Mouse (Mus musculus): ENCODE measurements around the gene Brd7. TPM values are rescaled to one million over a fixed set of nuclear protein-coding genes. Genes with fewer than 3 reads are reported as not detected.

Brd7 gene
- polyA plus RNA-seq (2011; ENCODE audit: insufficient read depth, insufficient read length, low read depth, missing spikeins) = 90.1 and 101 TPM in 2 replicates

GRCm38 (mm10) chr8:88361708-88362428 lies at the start of gene Brd7:
TSS of gene Brd7 (minus strand) at chr8:88362194.
- no peak within 1 kb of the TSS; the same call in 1 of the 2 replicates for H3K27ac ChIP-seq (ENCODE audit: insufficient read depth, low read length)
- no peak for TF ChIP-seq EP300 (IDR thresholded peaks at IDR 0.05; ENCODE audit: insufficient read depth, low read depth, low read length)
- TF ChIP-seq CTCF (IDR thresholded peaks at IDR 0.05; ENCODE audit: low read depth, low read length) = peak; percentile 59
- no peaks in the 10 kb centered on the region for H3K4me1 ChIP-seq (ENCODE audit: control insufficient read depth, insufficient read depth, low read length)

GRCm38 (mm10) chr8:88411461-88411860 lies 49.5 kb upstream of the Brd7 start:
- H3K27ac ChIP-seq (ENCODE audit: insufficient read depth, low read length) = no peak overlapping the region

More at GRCm38 (mm10) chr8:88361708-88362428, at the start of gene Brd7:
- Histone ChIP-seq H3K27me3 (ENCODE audit: control insufficient read depth, insufficient read depth, low read length, poor library complexity, severe bottlenecking) (no peaks in the 10 kb centered on the region), H3K36me3 (ENCODE audit: control insufficient read depth, insufficient read depth, low read length, poor library complexity, severe bottlenecking) (peaks cover 24% of the 10 kb centered on the region), H3K9ac (ENCODE audit: low read depth, poor library complexity, severe bottlenecking) (peak within 1 kb of the TSS; percentile 95), H3K4me3 (ENCODE audit: low read depth, low read length) (peak within 1 kb of the TSS; percentile 94), H3K9me3 (replicated peaks; ENCODE audit: control insufficient read depth, insufficient read depth, low read length, poor library complexity, severe bottlenecking) (no peaks in the 10 kb centered on the region)

GRCm38 (mm10) chr8:88409401-88409940 lies 47.5 kb upstream of the Brd7 start:
- Histone ChIP-seq H3K4me3 (ENCODE audit: low read depth, low read length) (no peak overlapping the region), H3K36me3 (ENCODE audit: control insufficient read depth, insufficient read depth, low read length, poor library complexity, severe bottlenecking) (no peaks in the 10 kb centered on the region), H3K9me3 (replicated peaks; ENCODE audit: control insufficient read depth, insufficient read depth, low read length, poor library complexity, severe bottlenecking) (peaks cover 6% of the 10 kb centered on the region), H3K9ac (ENCODE audit: low read depth, poor library complexity, severe bottlenecking) (no peak overlapping the region), H3K27me3 (ENCODE audit: control insufficient read depth, insufficient read depth, low read length, poor library complexity, severe bottlenecking) (no peaks in the 10 kb centered on the region), H3K4me1 (ENCODE audit: control insufficient read depth, insufficient read depth, low read length) (no peaks in the 10 kb centered on the region), H3K27ac (ENCODE audit: insufficient read depth, low read length) (no peak overlapping the region)
- TF ChIP-seq POLR2A (IDR thresholded peaks at IDR 0.05; ENCODE audit: insufficient read depth, low read length) (no peak), CTCF (IDR thresholded peaks at IDR 0.05; ENCODE audit: low read depth, low read length) (no peak), EP300 (IDR thresholded peaks at IDR 0.05; ENCODE audit: insufficient read depth, low read depth, low read length) (no peak)

More at GRCm38 (mm10) chr8:88411461-88411860, 49.5 kb upstream of the Brd7 start:
- H3K27me3 ChIP-seq (ENCODE audit: control insufficient read depth, insufficient read depth, low read length, poor library complexity, severe bottlenecking) = no peaks in the 10 kb centered on the region
- TF ChIP-seq CTCF (IDR thresholded peaks at IDR 0.05; ENCODE audit: low read depth, low read length) (no peak), POLR2A (IDR thresholded peaks at IDR 0.05; ENCODE audit: insufficient read depth, low read length) (no peak), EP300 (IDR thresholded peaks at IDR 0.05; ENCODE audit: insufficient read depth, low read depth, low read length) (no peak)
- H3K4me3 ChIP-seq (ENCODE audit: low read depth, low read length) = no peak overlapping the region
- peaks cover 1% of the 10 kb centered on the region for H3K9me3 ChIP-seq (replicated peaks; ENCODE audit: control insufficient read depth, insufficient read depth, low read length, poor library complexity, severe bottlenecking)
- no peaks in the 10 kb centered on the region for H3K36me3 ChIP-seq (ENCODE audit: control insufficient read depth, insufficient read depth, low read length, poor library complexity, severe bottlenecking)
- no peaks in the 10 kb centered on the region for H3K4me1 ChIP-seq (ENCODE audit: control insufficient read depth, insufficient read depth, low read length)
- no peak overlapping the region for H3K9ac ChIP-seq (ENCODE audit: low read depth, poor library complexity, severe bottlenecking)

GRCm38 (mm10) chr8:88407716-88408115 lies 45.7 kb upstream of the Brd7 start:
- Histone ChIP-seq H3K9me3 (replicated peaks; ENCODE audit: control insufficient read depth, insufficient read depth, low read length, poor library complexity, severe bottlenecking) (peaks cover 6% of the 10 kb centered on the region), H3K27ac (ENCODE audit: insufficient read depth, low read length) (no peak overlapping the region), H3K36me3 (ENCODE audit: control insufficient read depth, insufficient read depth, low read length, poor library complexity, severe bottlenecking) (no peaks in the 10 kb centered on the region), H3K4me1 (ENCODE audit: control insufficient read depth, insufficient read depth, low read length) (no peaks in the 10 kb centered on the region), H3K27me3 (ENCODE audit: control insufficient read depth, insufficient read depth, low read length, poor library complexity, severe bottlenecking) (no peaks in the 10 kb centered on the region), H3K9ac (ENCODE audit: low read depth, poor library complexity, severe bottlenecking) (no peak overlapping the region), H3K4me3 (ENCODE audit: low read depth, low read length) (no peak overlapping the region)
- TF ChIP-seq POLR2A (IDR thresholded peaks at IDR 0.05; ENCODE audit: insufficient read depth, low read length) (no peak), EP300 (IDR thresholded peaks at IDR 0.05; ENCODE audit: insufficient read depth, low read depth, low read length) (no peak), CTCF (IDR thresholded peaks at IDR 0.05; ENCODE audit: low read depth, low read length) (no peak)

- Histone ChIP-seq H3K27me3 (ENCODE audit: control insufficient read depth, insufficient read depth, low read length, poor library complexity, severe bottlenecking) (no peaks in the 10 kb centered on the region), H3K36me3 (ENCODE audit: control insufficient read depth, insufficient read depth, low read length, poor library complexity, severe bottlenecking) (no peaks in the 10 kb centered on the region), H3K4me1 (ENCODE audit: control insufficient read depth, insufficient read depth, low read length) (no peaks in the 10 kb centered on the region)
Measured at GRCm38 (mm10) chr8:88398060-88398459, 36.1 kb upstream of the Brd7 start.

GRCm38 (mm10) chr8:88393298-88393697 lies 31.3 kb upstream of the Brd7 start:
- Histone ChIP-seq H3K27me3 (ENCODE audit: control insufficient read depth, insufficient read depth, low read length, poor library complexity, severe bottlenecking) (no peaks in the 10 kb centered on the region), H3K4me1 (ENCODE audit: control insufficient read depth, insufficient read depth, low read length) (no peaks in the 10 kb centered on the region), H3K27ac (ENCODE audit: insufficient read depth, low read length) (no peak overlapping the region), H3K4me3 (ENCODE audit: low read depth, low read length) (no peak overlapping the region), H3K9ac (ENCODE audit: low read depth, poor library complexity, severe bottlenecking) (no peak overlapping the region), H3K9me3 (replicated peaks; ENCODE audit: control insufficient read depth, insufficient read depth, low read length, poor library complexity, severe bottlenecking) (no peaks in the 10 kb centered on the region), H3K36me3 (ENCODE audit: control insufficient read depth, insufficient read depth, low read length, poor library complexity, severe bottlenecking) (no peaks in the 10 kb centered on the region)
- TF ChIP-seq CTCF (IDR thresholded peaks at IDR 0.05; ENCODE audit: low read depth, low read length) (no peak), POLR2A (IDR thresholded peaks at IDR 0.05; ENCODE audit: insufficient read depth, low read length) (no peak), EP300 (IDR thresholded peaks at IDR 0.05; ENCODE audit: insufficient read depth, low read depth, low read length) (no peak)

More at GRCm38 (mm10) chr8:88398060-88398459, 36.1 kb upstream of the Brd7 start:
- TF ChIP-seq EP300 (IDR thresholded peaks at IDR 0.05; ENCODE audit: insufficient read depth, low read depth, low read length) (no peak), POLR2A (IDR thresholded peaks at IDR 0.05; ENCODE audit: insufficient read depth, low read length) (no peak), CTCF (IDR thresholded peaks at IDR 0.05; ENCODE audit: low read depth, low read length) (no peak)
- no peaks in the 10 kb centered on the region for H3K9me3 ChIP-seq (replicated peaks; ENCODE audit: control insufficient read depth, insufficient read depth, low read length, poor library complexity, severe bottlenecking)
- H3K4me3 ChIP-seq (ENCODE audit: low read depth, low read length) = no peak overlapping the region
- no peak overlapping the region for H3K27ac ChIP-seq (ENCODE audit: insufficient read depth, low read length)
- no peak overlapping the region for H3K9ac ChIP-seq (ENCODE audit: low read depth, poor library complexity, severe bottlenecking)

Measured in ES-Bruce4 (cell line).